Mouse (Mus musculus) heart, postnatal 36 days (tissue): ENCODE data around the gene Gm17617. TPM values are rescaled to one million over a fixed set of nuclear protein-coding genes. Genes with fewer than 3 reads are reported as not detected.
A peak's percentile ranks its signal among the peaks of the same experiment; 100 is the strongest.

Experiments
- DNase-seq, 2 experiments: peaks; one replicate each; pipeline ENCODE4 v3.0.0; 2021 to 2022
- intact Hi-C: fragments of 180-260 bp; cut with DNase I; formaldehyde crosslinking; loops from one replicate; pipeline ENCODE4 v1.15.1; 2025
- total RNA-seq, 2 experiments: library from RNA; stranded (reverse); gene quantifications; 2 replicates each; pipeline ENCODE4 v1.2.3; 2021

Gm17617 gene
- not detected for total RNA-seq

DNA sequence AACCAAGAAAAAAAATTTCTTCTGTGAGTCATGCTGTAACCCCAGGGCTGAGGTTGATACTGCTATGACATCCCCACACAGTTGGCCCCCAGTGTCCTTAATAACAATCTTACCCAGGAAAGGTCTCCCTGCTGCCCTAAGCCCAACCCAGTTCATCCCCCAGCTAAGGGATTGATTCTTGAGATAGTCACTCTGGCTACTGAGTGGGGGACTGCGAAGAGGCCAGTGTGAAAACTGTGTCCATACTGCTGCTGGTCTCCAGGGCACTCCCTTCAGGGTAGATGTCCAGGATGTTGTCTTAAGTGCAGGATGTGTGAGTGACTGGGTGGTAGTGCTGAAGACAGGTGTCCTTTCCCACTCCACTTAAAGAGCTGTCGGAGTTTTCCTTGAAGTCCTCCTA lies at the start of gene Gm17617:
Gene Gm17617 (minus strand): TSS at position 101 of the 400 bp plus-strand sequence.
- intact Hi-C loops = no loop called here
- no peak for DNase-seq

- DNase-seq = peak; percentile 71 to 86
- intact Hi-C loops = loop anchor here (2.0 to 5.0 kb wide), 2 partner anchors 48 to 105 kb away; no protein-coding TSS in a partner anchor
Measured at GRCm38 (mm10) chr13:55182173-55182894, 49.0 kb upstream of the Gm17617 start.

GRCm38 (mm10) chr13:55181786-55182172 lies 48.4 kb upstream of the Gm17617 start:
- intact Hi-C loops = loop anchor here (2.0 to 5.0 kb wide), 2 partner anchors 49 to 106 kb away; no protein-coding TSS in a partner anchor

DNA sequence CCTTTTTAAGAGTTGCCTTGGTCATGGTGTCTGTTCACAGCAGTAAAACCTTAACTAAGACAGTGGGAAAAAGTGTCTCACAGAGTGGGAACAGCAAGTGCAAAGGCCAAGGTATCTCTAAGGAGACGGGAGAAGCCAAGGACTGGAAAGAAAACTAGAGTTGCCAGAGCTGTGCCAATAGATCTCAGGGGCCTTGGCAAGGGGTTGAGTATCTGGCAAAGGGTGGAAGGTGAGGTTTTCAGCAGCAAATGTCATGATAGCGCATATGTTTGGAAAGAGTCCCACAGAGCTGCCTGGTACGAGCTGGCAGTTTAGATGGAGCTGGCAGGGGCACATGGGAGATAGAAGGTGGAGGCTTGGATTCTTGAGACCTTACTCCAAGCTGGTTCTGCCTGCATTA lies 46.2 kb upstream of the Gm17617 start:
- no peak for DNase-seq
- intact Hi-C loops = loop anchor here (2.0 kb wide), 1 partner anchor 75 kb away; the partner anchor contains the start of gene Zfp346

More at GRCm38 (mm10) chr13:55181786-55182172, 48.4 kb upstream of the Gm17617 start:
- no peak for DNase-seq

DNA sequence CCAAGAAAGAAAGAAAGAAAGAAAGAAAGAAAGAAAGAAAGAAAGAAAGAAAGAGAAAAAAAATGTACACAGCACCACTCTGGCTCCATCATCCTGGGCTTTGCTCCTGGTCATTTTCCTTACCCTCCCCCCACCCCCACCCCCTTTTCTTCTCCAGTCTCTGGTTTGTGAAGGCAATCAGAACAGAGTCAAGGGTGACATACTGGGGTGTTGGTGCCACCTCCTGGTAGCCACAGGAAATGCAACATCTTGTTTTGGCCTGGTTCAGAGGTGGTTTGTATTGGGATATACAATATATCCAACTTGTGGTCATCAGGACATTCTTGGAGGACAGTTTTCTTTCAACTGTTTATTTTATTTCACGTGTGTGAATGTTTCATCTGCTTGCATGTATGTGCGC lies 45.2 kb upstream of the Gm17617 start:
- intact Hi-C loops = loop anchor here (1.0 to 2.0 kb wide), 2 partner anchors 43 to 74 kb away; partner anchors contain the start of gene Zfp346
- DNase-seq = peak; percentile 78 to 81

- peak in 1 of 2 experiments; percentile 31 for DNase-seq
- intact Hi-C loops = loop anchor here (1.0 to 2.0 kb wide), 3 partner anchors 43 to 379 kb away; partner anchors contain the start of gene Zfp346
Measured at GRCm38 (mm10) chr13:55177903-55178496, 44.7 kb upstream of the Gm17617 start.

DNA sequence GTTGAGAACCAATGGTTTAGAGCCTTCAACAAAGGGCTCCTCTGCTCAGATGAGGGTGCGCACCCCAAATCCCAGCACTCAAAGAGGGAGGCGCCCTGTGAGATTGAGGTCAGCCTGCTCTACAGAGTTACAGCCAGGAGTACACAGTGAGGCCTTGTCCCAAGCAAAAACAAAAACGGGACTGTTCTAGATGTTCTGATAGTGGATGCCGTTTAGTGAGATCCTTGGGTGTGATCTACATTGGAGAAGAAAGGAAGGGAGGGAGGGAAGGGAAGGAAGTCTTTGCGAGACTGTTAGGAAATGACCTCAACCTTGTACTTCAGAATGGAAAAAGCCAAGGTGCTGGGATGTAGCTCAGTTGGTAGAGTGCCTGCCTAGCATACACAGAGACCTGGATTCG lies 42.9 kb upstream of the Gm17617 start:
- no peak for DNase-seq
- intact Hi-C loops = no loop called here

DNA sequence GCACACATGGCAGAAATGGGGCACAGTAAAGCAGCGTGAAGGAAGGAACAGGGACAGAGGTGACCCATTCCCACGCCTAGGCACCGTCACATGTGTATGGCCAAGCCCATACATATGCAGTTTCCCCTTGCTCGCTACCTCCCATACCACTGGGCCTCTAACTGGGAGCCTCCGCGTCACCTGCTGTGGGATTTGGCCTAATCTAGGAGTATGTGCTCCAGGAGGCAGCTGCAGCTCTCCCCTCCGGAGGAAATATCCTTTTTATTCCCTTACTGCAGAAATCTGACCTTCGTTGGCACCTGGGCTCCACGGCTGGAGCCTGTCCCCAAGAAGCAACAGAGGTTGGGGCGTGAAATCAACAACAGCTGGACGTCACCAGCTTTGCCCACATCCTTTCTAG lies 41.0 kb upstream of the Gm17617 start:
- no peak for DNase-seq
- intact Hi-C loops = no loop called here

GRCm38 (mm10) chr13:55172336-55172770 lies 39.0 kb upstream of the Gm17617 start:
- no peak for DNase-seq
- intact Hi-C loops = no loop called here

- intact Hi-C loops = no loop called here
- peak; percentile 65 to 73 for DNase-seq
Measured at GRCm38 (mm10) chr13:55171517-55172335, 38.4 kb upstream of the Gm17617 start.

- intact Hi-C loops = no loop called here
- peak; percentile 57 to 62 for DNase-seq
Measured at GRCm38 (mm10) chr13:55168958-55169369, 35.6 kb upstream of the Gm17617 start.

DNA sequence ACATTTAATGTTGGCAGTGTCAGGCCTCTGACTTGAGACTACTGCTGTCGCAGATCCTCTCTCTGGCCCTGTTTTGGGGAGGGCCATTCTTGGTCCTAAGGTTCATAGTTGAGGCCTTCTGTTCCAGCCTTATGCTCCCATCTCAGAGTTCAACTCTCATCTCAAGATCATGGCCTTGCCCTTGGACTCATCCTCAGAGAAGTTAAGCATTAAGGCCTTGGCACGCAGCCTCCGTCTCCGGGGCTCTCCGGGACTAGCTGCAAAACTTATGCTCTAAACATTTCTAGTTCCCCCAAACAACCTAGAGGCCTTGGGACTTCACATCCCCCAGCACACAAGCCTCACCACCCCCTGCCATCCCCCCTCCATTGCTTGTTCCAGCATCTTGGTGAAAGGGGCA lies 34.9 kb upstream of the Gm17617 start:
- no peak for DNase-seq
- intact Hi-C loops = no loop called here

DNA sequence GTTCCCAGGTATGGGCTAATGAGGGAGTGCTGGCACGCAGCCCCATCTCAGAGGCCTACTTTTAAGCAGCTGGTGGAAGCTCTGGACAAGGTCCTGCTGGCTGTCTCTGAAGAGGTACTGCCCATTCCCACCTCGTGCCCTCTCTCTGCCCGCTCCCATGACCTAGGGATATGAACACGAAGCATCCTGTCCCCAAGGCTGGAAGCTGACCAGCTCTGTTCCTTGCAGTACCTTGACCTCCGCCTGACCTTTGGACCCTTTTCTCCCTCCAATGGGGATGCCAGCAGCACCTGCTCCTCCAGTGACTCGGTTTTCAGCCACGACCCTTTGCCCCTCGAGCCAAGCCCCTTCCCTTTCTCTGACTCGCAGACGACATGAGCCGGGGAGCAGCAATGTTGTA lies 34.5 kb upstream of the Gm17617 start:
- intact Hi-C loops = no loop called here
- no peak for DNase-seq

DNA sequence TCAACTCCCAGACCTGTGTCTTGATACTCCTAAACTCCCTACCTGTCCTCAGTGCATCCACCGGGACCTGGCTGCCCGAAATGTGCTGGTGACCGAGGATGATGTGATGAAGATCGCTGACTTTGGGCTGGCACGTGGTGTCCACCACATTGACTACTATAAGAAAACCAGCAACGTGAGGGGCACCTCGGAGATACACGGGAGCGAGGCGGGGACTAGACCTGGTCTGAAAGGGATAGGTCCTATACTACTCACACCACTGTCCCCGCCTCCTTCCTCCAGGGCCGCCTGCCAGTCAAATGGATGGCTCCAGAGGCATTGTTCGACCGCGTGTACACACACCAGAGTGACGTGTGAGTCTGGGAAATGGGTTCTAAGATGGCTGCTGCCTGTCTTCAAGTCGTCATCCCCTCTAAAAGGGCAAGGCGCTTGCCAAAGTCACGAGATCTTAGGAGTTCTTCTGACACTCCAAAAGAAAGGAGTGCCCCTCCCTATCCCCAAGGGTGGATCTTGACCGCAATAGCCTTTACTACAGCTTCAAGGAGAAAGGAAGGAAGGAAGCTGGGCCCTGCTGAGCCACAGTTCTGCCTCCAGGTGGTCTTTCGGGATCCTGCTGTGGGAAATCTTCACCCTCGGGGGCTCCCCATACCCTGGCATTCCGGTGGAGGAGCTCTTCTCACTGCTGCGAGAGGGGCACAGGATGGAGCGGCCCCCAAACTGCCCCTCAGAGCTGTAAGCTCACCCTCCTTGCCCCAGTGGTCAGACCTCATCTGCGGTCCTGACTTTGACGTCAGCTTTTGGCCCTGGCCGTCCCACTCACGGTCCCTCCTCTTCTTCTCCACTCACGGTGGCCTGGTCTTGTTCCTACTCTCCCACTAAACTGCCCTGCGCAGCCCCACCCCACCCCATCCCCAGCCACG lies 33.7 kb upstream of the Gm17617 start:
- intact Hi-C loops = no loop called here
- DNase-seq = no peak

GRCm38 (mm10) chr13:55165831-55166339 lies 32.5 kb upstream of the Gm17617 start:
- DNase-seq = no peak
- intact Hi-C loops = no loop called here

DNA sequence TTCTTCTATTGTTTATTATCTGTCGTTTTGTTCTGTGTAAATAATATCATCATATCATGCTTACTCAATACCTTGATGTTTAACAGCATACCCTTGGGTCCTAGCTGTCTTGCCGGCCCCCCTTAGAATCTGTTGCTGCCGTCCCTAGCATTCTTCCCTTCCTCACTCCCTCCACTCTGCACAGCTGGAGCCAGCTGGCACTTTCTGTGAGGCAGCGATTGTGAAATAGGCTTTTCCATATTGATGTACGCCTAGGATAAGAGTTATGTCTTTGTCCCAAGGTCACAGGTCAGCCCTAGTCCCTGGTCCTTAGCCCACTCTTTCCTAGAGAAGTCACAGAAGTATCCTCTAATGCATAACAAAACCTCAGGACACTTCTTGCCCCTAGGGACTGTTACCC lies 30.2 kb upstream of the Gm17617 start:
- intact Hi-C loops = no loop called here
- DNase-seq = peak in 1 of 2 experiments; percentile 15

GRCm38 (mm10) chr13:55162365-55162764 lies 29.0 kb upstream of the Gm17617 start:
- DNase-seq = no peak
- intact Hi-C loops = no loop called here

- no peak for DNase-seq
- intact Hi-C loops = no loop called here
Measured at GRCm38 (mm10) chr13:55153951-55154350, 20.6 kb upstream of the Gm17617 start.

- intact Hi-C loops = no loop called here
- peak in 1 of 2 experiments; percentile 22 for DNase-seq
Measured at GRCm38 (mm10) chr13:55152621-55153415, 19.5 kb upstream of the Gm17617 start, which contains the start of gene Fgfr4. Fgfr4 (plus strand) TSS chr13:55152640.
